Mouse (Mus musculus) midbrain, postnatal 0 days (tissue): ENCODE data around the gene Ptpre. TPM values are rescaled to one million over a fixed set of nuclear protein-coding genes. Genes with fewer than 3 reads are reported as not detected.

Experiments
- ATAC-seq: fragments of 200-750 bp; cut with Nextera tagmentation; 2 replicates; pipeline ENCODE4 v1.8.0; 2017; ENCODE audit warnings: moderate number of reproducible peaks, mild to moderate bottlenecking, moderate TSS enrichment, moderate library complexity; ENCODE audit not compliant: low FRiP score
- DNase-seq: peaks from one replicate; pipeline ENCODE4 v3.0.0-alpha.2; 2015; ENCODE audit warnings: low spot score
- H3K27ac ChIP-seq: fragments of 300-500 bp; sonication (generic); 2 replicates; pipeline ENCODE4 v1.5.1; 2014; ENCODE audit warnings: low read depth, mild to moderate bottlenecking, low read length, mixed read lengths
- H3K27me3 ChIP-seq: fragments of 300-500 bp; sonication (generic); 2 replicates; pipeline ENCODE4 v1.6.1; 2014; ENCODE audit warnings: low read length, control low read depth, mixed read lengths; ENCODE audit not compliant: insufficient read depth
- H3K36me3 ChIP-seq: fragments of 300-500 bp; sonication (generic); 2 replicates; pipeline ENCODE4 v1.6.1; 2014; ENCODE audit warnings: low read length, control low read depth, mixed read lengths; ENCODE audit not compliant: insufficient read depth
- H3K4me1 ChIP-seq: fragments of 300-500 bp; sonication (generic); 2 replicates; pipeline ENCODE4 v1.6.1; 2014; ENCODE audit warnings: mild to moderate bottlenecking, control low read depth, antibody characterized with exemption, low read length, mixed read lengths; ENCODE audit not compliant: insufficient read depth
- H3K4me2 ChIP-seq: fragments of 300-500 bp; sonication (generic); 2 replicates; pipeline ENCODE4 v1.6.1; 2014; ENCODE audit warnings: low read depth, mild to moderate bottlenecking, low read length, mixed read lengths; ENCODE audit not compliant: poor library complexity, severe bottlenecking
- H3K4me3 ChIP-seq: fragments of 300-500 bp; sonication (generic); 2 replicates; pipeline ENCODE4 v1.5.1; 2014; ENCODE audit warnings: low read depth, mild to moderate bottlenecking, low read length, moderate library complexity
- H3K9ac ChIP-seq: fragments of 300-500 bp; sonication (generic); replicated peaks from 2 replicates; pipeline ENCODE4 v1.6.1; 2014; ENCODE audit warnings: mild to moderate bottlenecking, low read length, moderate library complexity, mixed read lengths; ENCODE audit not compliant: poor library complexity, severe bottlenecking
- H3K9me3 ChIP-seq: fragments of 300-500 bp; sonication (generic); 2 replicates; pipeline ENCODE4 v1.6.1; 2016; ENCODE audit warnings: low read length, control low read depth
- CTCF ChIP-seq: IDR thresholded peaks from 2 replicates; pipeline ENCODE4 v1.5.1; 2016; ENCODE audit warnings: antibody characterized with exemption, mild to moderate bottlenecking
- WGBS: fragments of 180-500 bp; shearing (Covaris S2); extraction: QIAGEN DNeasy Blood & Tissue Kit; methylation state at CpG from one replicate; pipeline ENCODE4 v1.1.7; 2014; 5-methylcytosine and 5-hydroxymethylcytosine counted together
- polyA plus RNA-seq: library from polyadenylated mRNA; unstranded; fragments of >200 nt; fragmentation: Nextera tagmentation; extraction: Ambion mirVana; gene quantifications from 2 replicates; pipeline ENCODE4 v1.2.1, GENCODE M21; 2015
- total RNA-seq: library from RNA; depleted of rRNA; stranded (reverse); fragments of >200 nt; gene quantifications from 2 replicates; pipeline ENCODE4 v1.2.3, GENCODE M21; 2014

Ptpre gene
- total and polyA plus RNA-seq, 2 experiments from 2014 or later, result 9.2 to 14.6 TPM

DNA sequence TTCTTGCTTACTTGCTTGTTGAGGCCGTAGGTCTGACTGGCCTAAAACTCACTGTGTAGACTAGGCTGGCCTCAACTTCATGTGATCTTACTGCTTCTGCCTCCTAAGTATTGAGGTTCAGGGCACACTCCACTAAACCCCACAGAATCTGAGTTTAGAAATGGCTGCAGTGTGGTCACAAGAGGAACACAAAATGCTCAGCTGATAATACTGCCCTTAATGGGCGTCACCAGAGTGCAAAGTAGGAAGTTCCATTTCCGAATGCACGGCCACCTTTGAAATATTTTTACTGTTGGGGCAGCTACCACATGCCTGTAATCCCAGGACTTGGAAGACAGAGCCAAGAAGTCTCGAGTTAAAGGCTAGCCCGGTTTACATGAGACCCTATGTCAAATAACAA, 65.0 kb downstream of the Ptpre start:
- H3K27me3 ChIP-seq, result no peaks in the 10 kb centered on the region
- DNase-seq, result no peak
- H3K36me3 ChIP-seq, result no peaks in the 10 kb centered on the region
- no peak for TF ChIP-seq CTCF
- H3K4me3 ChIP-seq, result no peak overlapping the region
- no peak overlapping the region for H3K4me2 ChIP-seq
- H3K9me3 ChIP-seq, result no peaks in the 10 kb centered on the region
- no peaks in the 10 kb centered on the region for H3K4me1 ChIP-seq
- WGBS, result 94% methylated on average over 6 of the region's 6 CpGs
- H3K9ac ChIP-seq, result no peak overlapping the region
- no peak overlapping the region for H3K27ac ChIP-seq
- no peak for ATAC-seq

DNA sequence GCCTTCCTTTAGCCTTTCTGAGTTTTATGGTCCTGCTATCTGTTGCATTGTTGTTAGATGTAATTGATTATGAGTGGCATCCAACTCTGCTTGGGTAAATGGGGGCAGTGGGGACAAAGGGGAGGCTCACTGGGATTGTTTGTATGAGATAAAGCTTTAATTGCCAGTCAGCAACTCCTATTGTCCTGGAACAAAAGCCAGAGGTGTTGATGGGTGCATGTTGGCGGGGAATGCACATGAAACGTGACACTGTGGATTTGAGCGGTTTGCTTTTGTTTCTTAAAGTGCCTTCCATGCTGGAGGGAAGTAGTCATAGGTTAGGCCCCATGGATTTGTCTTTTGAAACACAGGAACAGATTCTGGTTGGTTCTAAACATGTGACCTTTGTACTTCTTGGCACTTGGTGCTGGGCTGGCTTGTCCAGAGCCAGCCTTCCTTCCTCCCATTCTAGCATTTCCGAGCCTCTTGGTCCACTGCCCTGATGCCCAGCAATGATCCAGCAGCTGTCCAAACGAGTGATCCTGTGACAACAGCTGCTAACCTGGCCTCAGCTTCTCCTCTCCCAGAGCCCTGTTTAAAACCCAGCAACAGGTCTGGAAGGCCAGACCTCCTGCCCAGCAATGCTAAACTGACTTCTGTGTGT, 65.7 kb downstream of the Ptpre start:
- no peak for TF ChIP-seq CTCF
- H3K4me1 ChIP-seq, result no peaks in the 10 kb centered on the region
- H3K4me2 ChIP-seq, result no peak overlapping the region
- H3K9ac ChIP-seq, result no peak overlapping the region
- H3K27ac ChIP-seq, result no peak overlapping the region
- DNase-seq (no peak), ATAC-seq (no peak)
- H3K4me3 ChIP-seq, result no peak overlapping the region
- WGBS, result 63% methylated on average over 5 of the region's 5 CpGs
- no peaks in the 10 kb centered on the region for H3K9me3 ChIP-seq
- H3K36me3 ChIP-seq, result no peaks in the 10 kb centered on the region
- H3K27me3 ChIP-seq, result no peaks in the 10 kb centered on the region

DNA sequence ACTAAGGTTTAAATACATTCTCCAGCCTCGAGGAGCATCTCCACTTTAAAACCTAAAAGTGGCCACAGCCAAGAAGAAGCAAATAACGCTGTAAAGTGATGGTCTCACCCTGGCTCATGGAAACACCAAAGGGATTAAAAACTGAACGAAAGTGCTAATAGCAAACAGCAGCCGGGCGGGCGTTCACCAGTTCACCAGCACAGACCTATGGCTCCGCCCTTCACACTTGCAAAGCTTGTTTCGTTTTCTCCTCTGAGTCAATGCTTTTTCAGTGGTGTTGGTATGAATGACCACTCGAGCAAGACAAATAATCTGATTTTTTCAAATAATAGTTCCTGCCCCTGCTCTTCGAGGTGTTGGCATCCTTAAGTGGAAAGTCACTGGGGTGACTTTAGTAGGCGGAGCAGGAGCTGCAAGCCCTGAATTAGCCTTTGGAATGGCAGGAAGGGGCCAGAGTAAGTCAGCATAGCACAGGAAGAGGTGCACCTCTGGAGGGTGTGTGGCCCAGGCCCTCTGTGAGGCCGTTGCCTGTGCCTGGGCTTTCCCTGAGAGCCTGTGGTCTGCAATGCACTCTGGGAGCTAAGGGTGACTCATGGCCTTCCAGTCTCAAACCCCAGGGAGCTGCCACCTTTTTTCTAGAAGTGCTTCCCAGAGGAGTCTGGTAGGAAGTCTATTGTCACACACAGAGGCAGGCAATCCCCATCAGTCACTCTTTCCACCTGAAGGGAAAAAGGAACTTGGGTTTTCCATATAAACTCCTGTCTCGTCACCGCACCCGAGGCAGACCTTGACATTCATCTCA, 67.9 kb downstream of the Ptpre start:
- H3K4me1 ChIP-seq, result no peaks in the 10 kb centered on the region
- DNase-seq (no peak), ATAC-seq (no peak)
- no peaks in the 10 kb centered on the region for H3K9me3 ChIP-seq
- TF ChIP-seq CTCF, result no peak
- no peak overlapping the region for H3K4me3 ChIP-seq
- no peak overlapping the region for H3K4me2 ChIP-seq
- no peaks in the 10 kb centered on the region for H3K27me3 ChIP-seq
- H3K36me3 ChIP-seq, result no peaks in the 10 kb centered on the region
- no peak overlapping the region for H3K27ac ChIP-seq
- WGBS, result 65% methylated on average over 15 of the region's 15 CpGs
- no peak overlapping the region for H3K9ac ChIP-seq

DNA sequence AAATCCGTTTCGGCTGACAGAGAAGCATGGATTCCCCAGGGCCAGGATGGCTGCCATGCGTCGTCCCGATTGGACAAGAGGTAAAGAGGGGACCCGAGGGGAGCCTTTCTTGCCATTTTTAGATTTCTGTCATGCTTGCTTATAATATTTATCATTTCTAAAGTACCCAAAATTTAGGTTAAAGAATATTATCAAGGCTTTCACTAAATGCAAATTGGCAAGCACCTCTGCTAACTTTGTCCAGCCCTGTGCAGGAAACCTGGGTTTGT, 68.5 kb downstream of the Ptpre start:
- H3K4me3 ChIP-seq, result no peak overlapping the region
- H3K9ac ChIP-seq, result no peak overlapping the region
- no peak overlapping the region for H3K27ac ChIP-seq
- no peak for DNase-seq
- no peak for ATAC-seq
- H3K27me3 ChIP-seq, result no peaks in the 10 kb centered on the region
- WGBS, result 80% methylated on average over 6 of the region's 6 CpGs
- no peaks in the 10 kb centered on the region for H3K9me3 ChIP-seq
- H3K4me2 ChIP-seq, result no peak overlapping the region
- H3K4me1 ChIP-seq, result no peaks in the 10 kb centered on the region
- no peaks in the 10 kb centered on the region for H3K36me3 ChIP-seq
- TF ChIP-seq CTCF, result no peak

DNA sequence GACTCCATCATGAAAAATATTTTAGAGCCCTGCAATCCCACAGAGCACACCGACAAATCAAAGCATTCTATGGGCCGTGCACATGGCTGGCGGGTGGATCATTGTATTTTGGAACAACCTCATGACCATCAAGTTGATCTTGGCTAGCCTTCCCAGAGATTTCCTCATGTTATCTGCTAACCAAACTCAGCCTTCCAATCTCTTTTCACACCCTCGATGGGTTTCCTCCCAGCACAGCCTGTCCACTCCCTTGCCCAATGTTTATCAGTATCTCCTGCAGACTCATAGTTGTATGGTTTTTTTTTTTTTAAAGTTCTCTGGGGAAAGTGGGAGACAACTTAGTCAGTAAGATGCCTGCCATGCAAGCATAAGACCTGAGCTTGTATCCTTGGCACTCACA, 70.9 kb downstream of the Ptpre start:
- Histone ChIP-seq H3K9ac (no peak overlapping the region), H3K27me3 (no peaks in the 10 kb centered on the region), H3K27ac (no peak overlapping the region), H3K36me3 (no peaks in the 10 kb centered on the region), H3K9me3 (no peaks in the 10 kb centered on the region), H3K4me2 (no peak overlapping the region), H3K4me1 (0 out of 2 replicates have a peak, but pooled peaks cover 5% of the 10 kb centered on the region), H3K4me3 (no peak overlapping the region)
- ATAC-seq (no peak), DNase-seq (no peak)
- no peak for TF ChIP-seq CTCF
- 86% methylated on average over 4 of the region's 4 CpGs for WGBS

- H3K27me3 ChIP-seq, result no peaks in the 10 kb centered on the region
- H3K4me3 ChIP-seq, result no peak overlapping the region
- WGBS, result 60% methylated on average over 3 of the region's 3 CpGs
- DNase-seq (no peak), ATAC-seq (no peak)
- H3K36me3 ChIP-seq, result no peaks in the 10 kb centered on the region
- H3K9me3 ChIP-seq, result no peaks in the 10 kb centered on the region
- no peak overlapping the region for H3K4me2 ChIP-seq
- H3K27ac ChIP-seq, result no peak overlapping the region
- TF ChIP-seq CTCF, result no peak
- 0 out of 2 replicates have a peak, but pooled peaks cover 5% of the 10 kb centered on the region for H3K4me1 ChIP-seq
- no peak overlapping the region for H3K9ac ChIP-seq
Observed at GRCm38 (mm10) chr7:135609028-135609427, 71.7 kb downstream of the Ptpre start.
